Mouse (Mus musculus) bone marrow macrophage, adult 2 months (primary cell): ENCODE results near the gene Supt20.

Experiments
- CTCF ChIP-seq: IDR thresholded peaks from 2 replicates; pipeline ENCODE4 v1.5.1; 2012; ENCODE audit warnings: low read depth, mild to moderate bottlenecking, low read length, moderate library complexity
- POLR2A ChIP-seq: IDR thresholded peaks from 2 replicates; pipeline ENCODE4 v1.6.1; 2012; ENCODE audit warnings: mild to moderate bottlenecking, low read depth, low read length, borderline replicate concordance

GRCm38 (mm10) chr3:54737317-54737716 is 44.7 kb downstream of the Supt20 start:
- no peak for TF ChIP-seq CTCF
- no peak for TF ChIP-seq POLR2A
